ENCODE assay signal across 10 mouse cellular contexts in genomic region chr2:60809441-60809921, GRCm38 (mm10).
A peak's percentile ranks its signal among the peaks of the same experiment; 100 is the strongest.
DNase-seq lines count a peak whose midpoint lies in the region; ATAC-seq and TF ChIP-seq lines count a peak whose summit lies in the region.
"Had no signal": no experiment of that assay in that cellular context is flagged by ENCODE, and none has a peak within 500 bp of the region (broad histone marks: within the 10 kb centered on the region; RNA-seq: fewer than 3 reads in every experiment).

No protein-coding gene starts in this region.

- no peak overlapping the region for H3K9ac ChIP-seq in midbrain, embryonic 16.5 days (ENCODE audit: low read depth, low read length)
- no peak overlapping the region for H3K9ac ChIP-seq in midbrain, embryonic 13.5 days (replicated peaks)
- no peak overlapping the region for H3K9ac ChIP-seq in intestine, embryonic 14.5 days (ENCODE audit: low read length)
- H3K9ac ChIP-seq in stomach, postnatal 0 days (ENCODE audit: low read length): no peak overlapping the region

- no peak overlapping the region for H3K4me3 ChIP-seq in gastrocnemius, adult 2 months
- no peak overlapping the region for H3K4me3 ChIP-seq in midbrain, embryonic 16.5 days (ENCODE audit: low read depth, low read length)
- no peak overlapping the region for H3K4me3 ChIP-seq in midbrain, embryonic 13.5 days (replicated peaks)
- H3K4me3 ChIP-seq in intestine, embryonic 14.5 days (ENCODE audit: low read depth, low read length): no peak overlapping the region
- H3K4me3 ChIP-seq in stomach, postnatal 0 days (ENCODE audit: low read depth, low read length): no peak overlapping the region
- no peak overlapping the region for H3K4me3 ChIP-seq in forebrain, embryonic 10.5 days

- no peaks in the 10 kb centered on the region for H3K27me3 ChIP-seq in midbrain, embryonic 16.5 days (ENCODE audit: control insufficient read depth, insufficient read depth, low read depth, low read length)
- H3K27me3 ChIP-seq in midbrain, embryonic 13.5 days: peaks cover 42% of the 10 kb centered on the region
- no peaks in the 10 kb centered on the region for H3K27me3 ChIP-seq in intestine, embryonic 14.5 days (replicated peaks; ENCODE audit: control insufficient read depth, insufficient read depth, low read length)
- H3K27me3 ChIP-seq in stomach, postnatal 0 days (ENCODE audit: control insufficient read depth, insufficient read depth, low read length): no peaks in the 10 kb centered on the region
- H3K27me3 ChIP-seq in forebrain, embryonic 10.5 days (ENCODE audit: poor library complexity, severe bottlenecking): peaks cover 93% of the 10 kb centered on the region
- H3K27me3 ChIP-seq: CH12.LX had no signal

- no peak overlapping the region for H3K4me2 ChIP-seq in midbrain, embryonic 16.5 days (ENCODE audit: low read length)
- H3K4me2 ChIP-seq in midbrain, embryonic 13.5 days (replicated peaks): no peak overlapping the region
- H3K4me2 ChIP-seq in intestine, embryonic 14.5 days (ENCODE audit: low read length): no peak overlapping the region
- no peak overlapping the region for H3K4me2 ChIP-seq in stomach, postnatal 0 days (replicated peaks; ENCODE audit: low read depth)

- DNase-seq in gastrocnemius, adult 2 months: no peak
- DNase-seq in gastrocnemius, postnatal 14 days: no peak
- DNase-seq in intestine, embryonic 14.5 days (ENCODE audit: low spot score): peak; percentile 52
- no peak for DNase-seq in stomach, postnatal 0 days (ENCODE audit: low spot score)
- no peak for DNase-seq in forebrain, embryonic 10.5 days (ENCODE audit: extremely low spot score, low spot score)
- no peak for DNase-seq in cerebellum, adult 9-10 months
- DNase-seq: kidney, adult 11 months had no signal

- peak overlapping the region; percentile 68 for H3K27ac ChIP-seq in gastrocnemius, adult 2 months
- H3K27ac ChIP-seq in midbrain, embryonic 16.5 days (ENCODE audit: low read length): 0 out of 2 replicates have a peak overlapping the region, but pooled peaks have one; percentile 10
- H3K27ac ChIP-seq in midbrain, embryonic 13.5 days: no peak overlapping the region
- H3K27ac ChIP-seq in intestine, embryonic 14.5 days (ENCODE audit: low read depth): peak overlapping the region; percentile 30
- peak overlapping the region; percentile 58 for H3K27ac ChIP-seq in stomach, postnatal 0 days (replicated peaks)
- no peak overlapping the region for H3K27ac ChIP-seq in forebrain, embryonic 10.5 days

- TF ChIP-seq CTCF in gastrocnemius, adult 2 months (IDR thresholded peaks at IDR 0.05): no peak
- no peak for TF ChIP-seq CTCF in stomach, postnatal 0 days (IDR thresholded peaks at IDR 0.05; ENCODE audit: low read depth)

- TF ChIP-seq EP300 in stomach, postnatal 0 days (optimal IDR thresholded peaks at IDR 0.05): no peak

- no peaks in the 10 kb centered on the region for H3K36me3 ChIP-seq in midbrain, embryonic 16.5 days (ENCODE audit: control insufficient read depth, insufficient read depth, low read length)
- H3K36me3 ChIP-seq in midbrain, embryonic 13.5 days: no peaks in the 10 kb centered on the region
- H3K36me3 ChIP-seq in intestine, embryonic 14.5 days (ENCODE audit: control insufficient read depth, insufficient read depth, low read length): no peaks in the 10 kb centered on the region
- no peaks in the 10 kb centered on the region for H3K36me3 ChIP-seq in stomach, postnatal 0 days (ENCODE audit: control insufficient read depth, insufficient read depth, low read length)
- H3K36me3 ChIP-seq in forebrain, embryonic 10.5 days (replicated peaks): no peaks in the 10 kb centered on the region

- 66% methylated on average over 7 of the region's 7 CpGs for WGBS in midbrain, embryonic 16.5 days
- 66% methylated on average over 7 of the region's 7 CpGs for WGBS in midbrain, embryonic 13.5 days
- 23% methylated on average over 7 of the region's 7 CpGs for WGBS in intestine, embryonic 14.5 days
- WGBS in stomach, postnatal 0 days: 50% methylated on average over 7 of the region's 7 CpGs
- 75% methylated on average over 7 of the region's 7 CpGs for WGBS in forebrain, embryonic 10.5 days

- intact Hi-C loops in gastrocnemius, adult 2 months (cut with DNase I): loop anchor here (5.0 kb wide), 1 partner anchor 73 kb away; no protein-coding TSS in a partner anchor
- intact Hi-C loops in gastrocnemius, postnatal 14 days (cut with DNase I; ENCODE audit: low total_unique reads): loop anchor here (10.0 kb wide), 2 partner anchors 95 to 595 kb away; no protein-coding TSS in a partner anchor

- ATAC-seq in midbrain, embryonic 16.5 days: no peak
- no peak for ATAC-seq in midbrain, embryonic 13.5 days
- no peak for ATAC-seq in intestine, embryonic 14.5 days (replicated peaks; ENCODE audit: low FRiP score, low TSS enrichment, low read depth)
- ATAC-seq in stomach, postnatal 0 days (ENCODE audit: low FRiP score, low TSS enrichment): peak; percentile 62

- H3K9me3 ChIP-seq in midbrain, embryonic 16.5 days (replicated peaks; ENCODE audit: control insufficient read depth, low read length, poor library complexity, severe bottlenecking): no peaks in the 10 kb centered on the region
- no peaks in the 10 kb centered on the region for H3K9me3 ChIP-seq in midbrain, embryonic 13.5 days
- H3K9me3 ChIP-seq in intestine, embryonic 14.5 days (ENCODE audit: control insufficient read depth, low read length): no peaks in the 10 kb centered on the region
- no peaks in the 10 kb centered on the region for H3K9me3 ChIP-seq in stomach, postnatal 0 days (ENCODE audit: control insufficient read depth, low read length)
- H3K9me3 ChIP-seq in forebrain, embryonic 10.5 days: no peaks in the 10 kb centered on the region

- peaks cover 1% of the 10 kb centered on the region; the same call in 1 of the 2 replicates for H3K4me1 ChIP-seq in midbrain, embryonic 16.5 days (ENCODE audit: control insufficient read depth, insufficient read depth, low read length)
- 0 out of 2 replicates have a peak, but pooled peaks cover 4% of the 10 kb centered on the region for H3K4me1 ChIP-seq in midbrain, embryonic 13.5 days (replicated peaks)
- H3K4me1 ChIP-seq in intestine, embryonic 14.5 days (replicated peaks; ENCODE audit: control insufficient read depth, insufficient read depth, low read length): peaks cover 30% of the 10 kb centered on the region
- H3K4me1 ChIP-seq in stomach, postnatal 0 days (replicated peaks; ENCODE audit: control insufficient read depth, insufficient read depth): peaks cover 9% of the 10 kb centered on the region
- H3K4me1 ChIP-seq in forebrain, embryonic 10.5 days: peaks cover 19% of the 10 kb centered on the region

Comparison
In these comparisons a context has a peak if more than half of its experiments do, and no peak if none do; other contexts are left out.
1. H3K27ac ChIP-seq: peak in gastrocnemius, adult 2 months (single experiment), midbrain, embryonic 16.5 days (single experiment), intestine, embryonic 14.5 days (single experiment) and stomach, postnatal 0 days (single experiment); none in midbrain, embryonic 13.5 days (single experiment) and forebrain, embryonic 10.5 days (single experiment).